Mouse (Mus musculus) 3T3-L1 (cell line): ENCODE measurements at regions not wholly inside any gene's neighbourhood (a gene's known extent, or its start where the extent isn't known, plus 50 kb on each side); places are given as distances from the start of the nearest gene placed in this dataset.

Experiments used
- DNase-seq: peaks from one replicate; pipeline ENCODE4 v3.0.0-alpha.2; 2015; ENCODE audit warnings: low read depth, low spot score

GRCm38 (mm10) chr15:70489548-70489947, 3344.8 kb upstream of the Gm6569 start:
- no peak for DNase-seq

- DNase-seq, result peak; percentile 1
These were observed 3327.1 kb upstream of the Gm6569 start for GRCm38 (mm10) chr15:70507046-70507818.

DNA sequence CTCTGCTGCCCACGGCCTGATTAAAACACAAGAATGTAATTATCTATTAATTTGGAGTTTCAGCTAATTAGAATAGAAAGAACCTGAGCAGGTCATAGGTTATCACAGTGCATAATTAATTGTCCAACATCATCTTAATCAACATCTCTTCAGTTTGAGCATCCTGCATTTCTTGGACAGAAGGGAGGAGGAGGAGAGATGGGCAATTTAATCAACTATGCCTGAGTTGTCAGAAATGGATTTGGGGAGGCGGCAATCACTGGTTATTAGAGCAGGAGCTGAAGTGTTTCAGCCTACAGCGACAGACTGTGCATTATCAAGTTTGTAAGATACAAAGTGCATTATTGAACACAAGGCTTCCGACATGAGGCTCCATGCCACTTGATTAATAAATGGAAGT, 3313.8 kb upstream of the Gm6569 start:
- no peak for DNase-seq

DNA sequence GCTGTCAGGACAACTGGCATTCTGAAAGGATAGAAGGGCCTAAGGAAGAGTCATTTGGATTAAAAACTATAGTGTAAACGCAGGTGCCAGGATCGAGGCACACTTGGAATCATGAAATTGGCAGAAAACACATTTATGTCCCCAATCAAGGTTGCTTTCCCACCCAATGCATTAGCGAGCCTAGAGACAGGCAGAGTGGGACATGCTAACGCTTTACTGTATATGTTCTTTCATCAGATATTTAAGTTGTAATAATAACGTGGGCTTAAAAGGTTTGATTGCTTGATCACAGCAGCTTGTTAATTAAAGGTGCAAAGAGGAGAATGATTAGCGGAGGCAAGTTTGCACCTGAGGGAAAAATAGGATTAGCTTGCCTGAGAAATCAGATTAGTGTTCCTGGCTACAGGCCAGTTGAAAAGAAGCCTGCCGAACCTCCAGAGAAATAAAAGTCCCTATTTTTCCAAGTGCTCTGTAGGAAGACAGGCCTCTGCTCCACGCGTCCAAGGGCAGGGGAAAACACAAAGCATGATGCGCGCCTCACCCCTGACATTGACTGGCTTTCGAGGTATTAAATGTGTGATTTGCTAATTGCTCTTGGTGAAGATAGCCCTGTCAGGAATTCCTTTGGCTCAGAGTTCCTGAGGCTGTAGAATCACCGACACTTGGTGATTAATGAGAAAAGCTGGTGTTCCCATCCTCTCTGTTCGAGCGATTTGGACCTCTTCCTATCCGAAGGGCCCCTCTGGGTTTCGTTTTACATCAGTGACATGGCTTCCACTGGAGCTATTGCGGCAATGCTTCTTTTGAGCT, 3279.4 kb upstream of the Gm6569 start:
- DNase-seq, result no peak

GRCm38 (mm10) chr15:70555583-70555894, 3278.8 kb upstream of the Gm6569 start:
- DNase-seq, result no peak

DNA sequence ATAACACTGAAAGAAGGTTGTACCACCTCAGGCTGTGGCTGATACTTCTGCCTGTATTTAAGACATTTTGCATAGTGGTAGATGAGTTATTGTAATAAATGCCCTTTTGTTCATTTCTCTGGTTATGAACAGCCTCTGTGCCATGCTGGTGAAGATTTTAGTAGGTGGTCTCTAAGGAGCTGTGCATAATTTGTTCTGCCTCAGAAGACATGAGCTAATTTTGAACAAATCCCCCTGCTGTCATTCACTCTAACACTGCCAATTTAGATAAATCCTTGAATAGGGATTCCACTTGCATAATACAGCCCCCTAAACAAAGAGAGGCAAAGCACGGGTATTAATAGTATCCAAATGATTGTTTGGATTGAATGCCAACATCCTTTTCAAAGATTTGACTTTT, 3240.1 kb upstream of the Gm6569 start:
- no peak for DNase-seq

DNA sequence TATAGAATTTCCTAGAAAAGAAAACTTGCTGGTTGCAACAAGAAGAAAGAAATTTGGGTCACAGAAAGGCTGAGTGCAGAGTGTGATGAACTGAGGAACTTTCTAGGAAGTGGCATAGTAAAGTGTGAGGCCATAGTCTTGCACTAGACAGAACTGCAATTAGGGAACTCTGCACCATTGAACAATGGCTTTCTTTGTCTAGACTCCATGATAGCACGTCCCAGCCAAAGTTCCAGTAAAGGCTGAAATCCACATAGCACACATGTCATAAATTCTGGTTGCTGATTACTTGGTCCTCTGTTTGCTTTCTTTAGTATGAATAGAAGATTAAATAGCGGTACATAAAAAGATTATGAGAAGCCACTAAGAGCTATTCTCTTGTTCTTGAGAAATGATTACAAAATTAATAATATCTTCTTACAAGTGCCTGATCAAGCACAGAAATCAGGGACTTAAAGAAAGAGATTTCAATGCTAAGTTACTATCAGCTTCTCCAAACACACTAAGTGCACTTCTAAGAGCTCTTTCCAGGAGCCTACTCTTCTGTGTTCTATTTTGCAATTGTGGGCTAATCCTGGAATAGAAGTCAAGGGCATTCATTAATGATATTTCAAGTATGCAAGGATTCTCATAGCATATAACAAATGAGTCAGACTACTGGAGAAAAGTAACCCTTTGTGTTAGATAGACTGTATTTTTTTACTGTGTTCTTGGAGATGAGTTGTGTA, 3233.4 kb upstream of the Gm6569 start:
- no peak for DNase-seq

- no peak for DNase-seq
These were observed 3229.1 kb upstream of the Gm6569 start for GRCm38 (mm10) chr15:70605251-70605650.

- no peak for DNase-seq
These were observed 3227.5 kb upstream of the Gm6569 start for GRCm38 (mm10) chr15:70606896-70607295.

DNA sequence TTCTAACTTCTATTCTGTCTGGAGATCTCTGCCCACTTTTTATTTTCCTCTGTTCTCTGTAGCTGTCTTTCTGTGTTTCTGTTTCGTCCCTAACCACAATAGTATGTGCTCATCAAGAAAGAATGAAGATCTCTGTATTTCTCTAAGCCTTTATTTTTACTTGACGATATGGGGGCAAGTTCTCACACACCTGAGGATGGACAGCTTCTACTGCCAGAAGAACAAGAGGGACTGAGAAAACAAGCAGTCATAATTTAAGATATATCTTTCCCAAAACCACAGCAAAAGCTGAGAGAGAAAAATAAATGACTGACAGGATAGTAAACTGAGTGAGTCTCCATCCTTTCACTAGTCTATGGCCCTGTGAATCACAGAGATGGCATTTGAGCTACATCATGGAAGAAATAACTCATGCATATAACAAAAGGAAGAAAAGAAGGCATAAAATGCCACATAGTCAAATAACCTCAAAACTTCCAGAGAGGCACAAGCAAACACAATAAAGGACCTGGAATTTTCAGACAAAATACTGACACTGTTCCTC, 3216.2 kb upstream of the Gm6569 start:
- peak; percentile 1 for DNase-seq

DNA sequence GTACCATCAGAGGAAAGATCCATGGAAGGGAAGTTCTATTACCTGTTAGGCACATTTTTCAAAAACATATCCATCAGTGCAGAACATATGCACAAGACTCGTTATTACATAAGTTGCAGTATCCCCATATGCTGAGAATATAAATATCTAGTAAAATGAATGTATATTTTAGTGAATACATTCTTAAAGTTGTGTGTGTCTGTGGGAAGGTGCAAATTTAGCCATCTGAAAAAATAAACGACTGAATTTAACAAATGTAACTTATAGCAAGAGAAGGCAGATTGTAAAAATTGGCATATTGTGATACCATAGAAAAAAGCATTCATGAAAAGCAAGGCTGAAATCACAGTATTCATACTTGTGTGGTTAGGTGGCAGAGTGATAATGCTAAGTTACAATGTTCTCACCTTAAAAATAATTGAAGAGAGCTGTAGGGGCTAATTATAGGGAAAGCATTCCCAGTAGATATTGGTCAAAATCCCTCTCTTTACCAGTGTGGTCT, 3193.3 kb upstream of the Gm6569 start:
- DNase-seq, result no peak

DNA sequence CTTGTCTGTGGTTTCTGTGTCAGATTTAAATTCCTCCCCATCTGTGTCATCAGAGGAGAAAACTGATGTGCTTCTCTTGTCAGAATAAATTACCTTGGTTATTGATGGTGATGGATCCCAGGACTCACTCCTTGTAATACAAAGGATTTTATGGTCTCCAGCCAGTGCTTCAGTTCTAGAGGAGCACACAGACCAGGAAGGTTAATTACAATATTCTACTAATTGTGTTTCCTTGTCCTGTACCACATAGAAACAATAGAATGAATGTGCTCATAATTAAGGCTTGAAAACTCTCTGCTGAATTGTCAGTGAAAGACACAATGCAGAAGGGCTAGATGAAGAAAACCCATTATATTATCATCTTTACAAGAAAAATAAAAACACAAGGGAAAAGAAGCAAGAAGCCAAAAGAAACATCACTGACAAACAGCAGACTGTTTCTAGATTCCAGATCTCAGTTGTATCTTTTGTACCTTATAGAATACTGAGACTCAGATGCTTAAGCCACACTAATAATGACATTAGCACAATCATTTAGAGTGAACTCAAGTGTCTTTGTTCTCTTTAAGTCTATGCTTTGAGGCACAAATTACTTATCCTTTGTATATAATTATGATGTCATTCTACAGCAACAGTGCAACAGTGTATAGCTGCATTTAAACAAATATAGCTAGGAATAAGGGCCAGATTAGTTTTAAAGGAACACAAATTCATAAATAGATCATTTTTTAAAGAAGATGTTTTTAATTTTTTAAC, 3189.7 kb upstream of the Gm6569 start:
- no peak for DNase-seq

DNA sequence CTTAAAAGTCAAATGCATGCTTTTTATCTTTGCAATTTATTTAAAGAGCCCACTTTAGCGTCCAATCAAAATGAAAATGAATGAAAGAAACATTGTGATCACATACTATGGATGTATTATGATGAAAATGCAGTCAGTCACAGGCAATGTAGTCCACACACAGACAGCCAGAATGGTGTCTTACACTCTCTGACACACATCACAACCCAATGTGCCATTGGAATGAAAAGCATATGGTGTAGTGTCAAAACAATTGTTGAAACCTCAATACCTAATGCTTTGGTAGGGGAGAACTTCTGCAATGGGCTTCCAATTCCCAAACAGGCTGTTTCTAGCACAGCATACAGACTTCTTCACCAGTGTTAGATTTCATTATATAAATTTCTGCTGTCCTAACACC, 3158.8 kb upstream of the Gm6569 start:
- DNase-seq, result no peak

DNA sequence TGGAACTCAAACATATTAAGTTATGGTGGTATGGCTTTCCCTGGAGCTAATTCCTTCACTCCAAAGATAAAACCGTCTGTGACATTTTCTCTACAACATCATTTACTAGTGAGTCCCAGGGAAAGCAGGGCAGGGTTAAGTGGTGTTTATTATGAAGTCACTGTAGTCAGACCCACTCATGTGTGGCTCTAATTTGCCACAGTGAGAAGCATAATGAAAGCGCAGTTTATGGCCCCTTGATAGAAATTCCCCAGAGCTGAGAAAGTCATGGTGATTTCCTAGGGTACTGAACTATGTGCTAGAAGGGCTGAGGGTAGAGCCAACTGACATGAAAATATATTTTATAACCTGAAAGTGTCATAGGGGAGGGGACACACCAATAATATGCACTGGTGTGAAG, 3129.8 kb upstream of the Gm6569 start:
- DNase-seq, result no peak

- no peak for DNase-seq
These were observed 3120.6 kb upstream of the Gm6569 start for GRCm38 (mm10) chr15:70713736-70714135.

DNA sequence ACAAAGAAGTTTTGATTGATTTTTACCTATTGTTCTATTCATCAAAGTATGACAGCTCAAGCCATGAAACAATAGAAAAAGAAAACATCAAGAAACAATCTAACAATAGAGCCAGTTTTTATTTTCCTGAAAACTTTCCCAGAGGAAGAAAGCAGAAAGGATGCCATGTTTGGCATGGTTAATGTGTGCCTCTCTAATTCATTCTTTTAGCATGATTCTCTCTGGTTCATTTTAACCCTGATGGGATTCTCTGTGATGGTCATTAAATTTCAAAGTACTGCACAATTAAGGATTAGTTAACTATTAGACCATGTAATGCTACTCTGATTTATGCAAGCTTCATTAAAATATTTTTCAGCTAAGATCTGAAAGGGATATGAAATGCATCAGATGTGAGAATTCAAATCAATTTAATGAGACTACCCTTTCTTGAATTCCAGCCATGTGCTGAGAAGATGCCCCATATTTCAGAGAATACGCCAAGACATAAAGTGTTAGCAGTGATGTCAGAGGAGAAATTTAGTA, 3106.9 kb upstream of the Gm6569 start:
- no peak for DNase-seq

GRCm38 (mm10) chr15:70727956-70728355, 3106.4 kb upstream of the Gm6569 start:
- no peak for DNase-seq

DNA sequence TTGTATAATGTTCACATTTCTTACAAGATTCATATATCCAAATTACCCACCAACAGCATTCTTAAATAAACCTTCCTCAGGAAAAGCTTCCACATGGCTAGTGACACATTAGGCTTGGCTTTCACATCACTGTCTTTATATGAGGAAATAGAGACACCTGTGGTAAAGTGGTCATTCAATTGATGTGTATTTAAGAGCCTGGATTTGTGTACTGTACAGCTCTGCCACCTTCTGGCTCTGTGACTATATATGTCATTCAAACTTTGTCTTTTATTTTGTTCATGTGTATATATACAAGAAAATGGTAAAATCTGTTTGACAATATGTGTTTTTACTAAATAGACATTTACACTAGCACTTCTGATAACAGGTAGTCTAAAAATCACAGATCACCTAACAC, 3090.1 kb upstream of the Gm6569 start:
- DNase-seq, result no peak

- no peak for DNase-seq
These were observed 3070.3 kb upstream of the Gm6569 start for GRCm38 (mm10) chr15:70764045-70764444.

- no peak for DNase-seq
These were observed 3069.8 kb upstream of the Gm6569 start for GRCm38 (mm10) chr15:70764513-70764912.

GRCm38 (mm10) chr15:70765471-70765870, 3068.9 kb upstream of the Gm6569 start:
- DNase-seq, result no peak
